Mouse (Mus musculus): ENCODE measurements around the gene Anks6. TPM values are rescaled to one million over a fixed set of nuclear protein-coding genes. Genes with fewer than 3 reads are reported as not detected.

Anks6 gene
- polyA plus RNA-seq, 1 experiment: 0.71 TPM

- Histone ChIP-seq H3K36me3 (ENCODE audit: control insufficient read depth, insufficient read depth) (no peaks in the 10 kb centered on the region), H3K4me2 (ENCODE audit: low read depth) (no peak overlapping the region), H3K79me2 (ENCODE audit: control insufficient read depth, insufficient read depth) (no peaks in the 10 kb centered on the region), H3K4me3 (no peak overlapping the region), H3ac (ENCODE audit: control insufficient read depth, insufficient read length) (no peak overlapping the region), H3K27me3 (ENCODE audit: control insufficient read depth, insufficient read depth, insufficient read length) (no peaks in the 10 kb centered on the region)
- TF ChIP-seq MYOG (IDR thresholded peaks at IDR 0.05; ENCODE audit: control insufficient read depth in 1 of 3, insufficient read depth in 1 of 3, insufficient read length in 2 of 3, low read depth in 2 of 3) (no peak), POLR2AphosphoS2 (IDR thresholded peaks at IDR 0.05; ENCODE audit: insufficient read length, low read depth) (no peak), REST (IDR thresholded peaks at IDR 0.05; ENCODE audit: insufficient read depth, insufficient read length) (no peak), TCF12 (IDR thresholded peaks at IDR 0.05; ENCODE audit: insufficient read depth, poor library complexity, severe bottlenecking) (no peak), E2F4 (IDR thresholded peaks at IDR 0.05; ENCODE audit: insufficient read depth) (no peak), MYOD1 (IDR thresholded peaks at IDR 0.05; ENCODE audit: control insufficient read depth in 1 of 3, insufficient read length in 2 of 3, low read depth in 2 of 3) (no peak), POLR2A (IDR thresholded peaks at IDR 0.05; ENCODE audit: insufficient read length, low read depth) (no peak), CEBPB (IDR thresholded peaks at IDR 0.05; ENCODE audit: insufficient read depth, poor library complexity, severe bottlenecking) (no peak), SRF (IDR thresholded peaks at IDR 0.05; ENCODE audit: control insufficient read depth, insufficient read length, low read depth) (no peak), USF1 (IDR thresholded peaks at IDR 0.05; ENCODE audit: low read depth) (no peak), MAX (IDR thresholded peaks at IDR 0.05; ENCODE audit: low read depth) (no peak), TCF3 (IDR thresholded peaks at IDR 0.05; ENCODE audit: insufficient read length, low read depth) (no peak)
These were observed 67.4 kb downstream of the Anks6 start for GRCm38 (mm10) chr4:46989842-46990241.

DNA sequence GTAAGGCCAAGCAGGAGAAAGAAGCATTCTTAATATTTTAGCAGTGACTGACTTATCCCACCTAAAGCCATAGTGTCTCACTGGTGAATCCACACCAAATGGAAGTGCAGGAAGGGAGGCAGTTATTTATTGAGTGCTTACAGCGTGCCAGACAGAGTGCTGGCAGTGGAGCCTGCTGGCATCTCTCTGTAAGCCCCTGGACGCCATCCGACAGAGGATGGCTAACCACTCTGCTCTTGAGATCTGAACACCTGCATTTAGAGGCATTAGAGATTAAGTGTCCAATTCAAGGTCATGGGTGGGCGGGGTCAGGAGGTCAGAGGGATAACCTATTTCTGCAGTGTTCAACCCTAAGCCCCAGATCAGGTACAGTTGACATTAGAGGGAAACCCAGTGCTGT lies 68.4 kb downstream of the Anks6 start:
- Histone ChIP-seq H3K4me3 (no peak overlapping the region), H3K36me3 (ENCODE audit: control insufficient read depth, insufficient read depth) (no peaks in the 10 kb centered on the region), H3K4me2 (ENCODE audit: low read depth) (no peak overlapping the region), H3K27me3 (ENCODE audit: control insufficient read depth, insufficient read depth, insufficient read length) (no peaks in the 10 kb centered on the region), H3K79me2 (ENCODE audit: control insufficient read depth, insufficient read depth) (no peaks in the 10 kb centered on the region), H3ac (ENCODE audit: control insufficient read depth, insufficient read length) (no peak overlapping the region)
- no peak for TF ChIP-seq USF1 (IDR thresholded peaks at IDR 0.05; ENCODE audit: low read depth)
- TF ChIP-seq E2F4 (IDR thresholded peaks at IDR 0.05; ENCODE audit: insufficient read depth): no peak
- TF ChIP-seq POLR2AphosphoS2 (IDR thresholded peaks at IDR 0.05; ENCODE audit: insufficient read length, low read depth): no peak
- TF ChIP-seq MYOG (IDR thresholded peaks at IDR 0.05; ENCODE audit: control insufficient read depth in 1 of 3, insufficient read depth in 1 of 3, insufficient read length in 2 of 3, low read depth in 2 of 3): no peak
- TF ChIP-seq REST (IDR thresholded peaks at IDR 0.05; ENCODE audit: insufficient read depth, insufficient read length): no peak
- no peak for TF ChIP-seq SRF (IDR thresholded peaks at IDR 0.05; ENCODE audit: control insufficient read depth, insufficient read length, low read depth)
- TF ChIP-seq TCF3 (IDR thresholded peaks at IDR 0.05; ENCODE audit: insufficient read length, low read depth): no peak
- TF ChIP-seq TCF12 (IDR thresholded peaks at IDR 0.05; ENCODE audit: insufficient read depth, poor library complexity, severe bottlenecking): no peak
- no peak for TF ChIP-seq MAX (IDR thresholded peaks at IDR 0.05; ENCODE audit: low read depth)
- no peak for TF ChIP-seq CEBPB (IDR thresholded peaks at IDR 0.05; ENCODE audit: insufficient read depth, poor library complexity, severe bottlenecking)
- TF ChIP-seq POLR2A (IDR thresholded peaks at IDR 0.05; ENCODE audit: insufficient read length, low read depth): no peak

DNA sequence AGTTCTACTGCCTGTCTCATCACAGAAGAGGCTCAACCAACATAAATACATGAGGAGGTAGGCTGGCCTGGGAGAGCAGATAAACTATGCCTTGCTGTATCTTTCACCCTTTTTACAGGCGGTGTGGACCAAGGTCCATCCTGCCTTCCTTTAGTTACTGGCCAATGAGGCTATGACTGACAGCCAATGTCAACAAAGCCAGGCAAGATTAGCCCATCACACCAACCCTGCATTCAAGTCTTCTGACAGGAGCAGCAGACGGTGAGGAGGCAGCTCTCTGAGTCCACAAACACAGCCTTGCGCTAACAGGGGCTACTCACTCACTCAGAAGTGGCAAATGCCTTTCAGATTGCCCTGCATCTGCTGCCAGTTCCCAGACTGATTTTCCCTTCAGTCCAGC lies 69.0 kb downstream of the Anks6 start:
- H3K79me2 ChIP-seq (ENCODE audit: control insufficient read depth, insufficient read depth): no peaks in the 10 kb centered on the region
- no peaks in the 10 kb centered on the region for H3K27me3 ChIP-seq (ENCODE audit: control insufficient read depth, insufficient read depth, insufficient read length)
- H3K4me2 ChIP-seq (ENCODE audit: low read depth): no peak overlapping the region
- TF ChIP-seq TCF3 (IDR thresholded peaks at IDR 0.05; ENCODE audit: insufficient read length, low read depth): no peak
- no peak overlapping the region for H3K4me3 ChIP-seq
- H3K36me3 ChIP-seq (ENCODE audit: control insufficient read depth, insufficient read depth): no peaks in the 10 kb centered on the region
- H3ac ChIP-seq (ENCODE audit: control insufficient read depth, insufficient read length): no peak overlapping the region

DNA sequence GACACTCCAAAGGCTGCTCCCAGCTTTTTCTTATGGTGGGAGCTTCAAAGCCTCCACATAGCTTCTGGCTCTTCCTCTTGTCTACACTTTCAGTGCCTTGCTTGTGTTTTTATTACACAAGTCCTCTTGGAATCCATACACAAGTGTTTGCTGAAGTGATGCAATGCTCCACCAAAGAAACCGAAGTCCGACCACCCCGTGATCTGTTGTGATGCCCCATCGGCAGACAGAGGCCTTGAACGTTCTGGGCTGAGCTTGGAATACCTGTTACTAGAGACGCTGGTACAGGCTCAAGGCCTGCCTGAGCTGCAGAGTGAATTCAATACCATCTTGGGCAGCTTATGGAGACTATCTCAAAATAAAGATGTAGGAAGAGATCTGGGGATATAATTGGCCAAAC lies 69.4 kb downstream of the Anks6 start:
- Histone ChIP-seq H3K36me3 (ENCODE audit: control insufficient read depth, insufficient read depth) (no peaks in the 10 kb centered on the region), H3K4me2 (ENCODE audit: low read depth) (no peak overlapping the region), H3K27me3 (ENCODE audit: control insufficient read depth, insufficient read depth, insufficient read length) (no peaks in the 10 kb centered on the region), H3K79me2 (ENCODE audit: control insufficient read depth, insufficient read depth) (no peaks in the 10 kb centered on the region), H3ac (ENCODE audit: control insufficient read depth, insufficient read length) (no peak overlapping the region), H3K4me3 (no peak overlapping the region)
- TF ChIP-seq E2F4 (IDR thresholded peaks at IDR 0.05; ENCODE audit: insufficient read depth): no peak
- TF ChIP-seq MYOD1 (IDR thresholded peaks at IDR 0.05; ENCODE audit: control insufficient read depth in 1 of 3, insufficient read length in 2 of 3, low read depth in 2 of 3): no peak
- no peak for TF ChIP-seq MAX (IDR thresholded peaks at IDR 0.05; ENCODE audit: low read depth)
- TF ChIP-seq MYOG (IDR thresholded peaks at IDR 0.05; ENCODE audit: control insufficient read depth in 1 of 3, insufficient read depth in 1 of 3, insufficient read length in 2 of 3, low read depth in 2 of 3): no peak
- no peak for TF ChIP-seq TCF12 (IDR thresholded peaks at IDR 0.05; ENCODE audit: insufficient read depth, poor library complexity, severe bottlenecking)
- no peak for TF ChIP-seq SRF (IDR thresholded peaks at IDR 0.05; ENCODE audit: control insufficient read depth, insufficient read length, low read depth)

DNA sequence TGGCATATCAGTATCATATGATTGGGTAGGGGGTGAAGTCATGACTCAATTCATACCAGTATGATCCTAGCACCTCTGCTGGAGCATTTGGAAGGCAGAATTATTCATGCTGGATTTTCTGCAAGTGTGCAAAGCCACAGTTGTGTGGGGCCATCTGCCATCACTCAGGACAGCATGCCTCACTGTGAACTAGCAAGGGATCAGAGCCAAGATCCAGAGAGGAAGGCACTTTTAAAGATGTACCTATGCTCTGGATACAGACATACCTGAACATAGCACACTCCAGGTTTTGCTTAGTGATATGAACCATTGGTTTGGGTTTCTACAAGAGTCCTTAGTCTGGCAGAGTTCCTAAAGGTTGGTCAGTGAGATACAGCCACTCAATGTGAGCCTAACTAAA lies 71.2 kb downstream of the Anks6 start:
- Histone ChIP-seq H3K36me3 (ENCODE audit: control insufficient read depth, insufficient read depth) (no peaks in the 10 kb centered on the region), H3ac (ENCODE audit: control insufficient read depth, insufficient read length) (no peak overlapping the region), H3K27me3 (ENCODE audit: control insufficient read depth, insufficient read depth, insufficient read length) (no peaks in the 10 kb centered on the region), H3K4me3 (no peak overlapping the region), H3K4me2 (ENCODE audit: low read depth) (no peak overlapping the region), H3K79me2 (ENCODE audit: control insufficient read depth, insufficient read depth) (no peaks in the 10 kb centered on the region)
- no peak for TF ChIP-seq MYOG (IDR thresholded peaks at IDR 0.05; ENCODE audit: control insufficient read depth in 1 of 3, insufficient read depth in 1 of 3, insufficient read length in 2 of 3, low read depth in 2 of 3)
- TF ChIP-seq MYOD1 (IDR thresholded peaks at IDR 0.05; ENCODE audit: control insufficient read depth in 1 of 3, insufficient read length in 2 of 3, low read depth in 2 of 3): no peak
- no peak for TF ChIP-seq MAX (IDR thresholded peaks at IDR 0.05; ENCODE audit: low read depth)
- no peak for TF ChIP-seq CEBPB (IDR thresholded peaks at IDR 0.05; ENCODE audit: insufficient read depth, poor library complexity, severe bottlenecking)
- TF ChIP-seq REST (IDR thresholded peaks at IDR 0.05; ENCODE audit: insufficient read depth, insufficient read length): no peak
- no peak for TF ChIP-seq SRF (IDR thresholded peaks at IDR 0.05; ENCODE audit: control insufficient read depth, insufficient read length, low read depth)
- TF ChIP-seq POLR2AphosphoS2 (IDR thresholded peaks at IDR 0.05; ENCODE audit: insufficient read length, low read depth): no peak
- no peak for TF ChIP-seq TCF3 (IDR thresholded peaks at IDR 0.05; ENCODE audit: insufficient read length, low read depth)
- TF ChIP-seq E2F4 (IDR thresholded peaks at IDR 0.05; ENCODE audit: insufficient read depth): no peak
- no peak for TF ChIP-seq USF1 (IDR thresholded peaks at IDR 0.05; ENCODE audit: low read depth)
- no peak for TF ChIP-seq POLR2A (IDR thresholded peaks at IDR 0.05; ENCODE audit: insufficient read length, low read depth)
- no peak for TF ChIP-seq TCF12 (IDR thresholded peaks at IDR 0.05; ENCODE audit: insufficient read depth, poor library complexity, severe bottlenecking)

Measured in myocyte (in vitro differentiated cells).